Mouse (Mus musculus) left cerebral cortex, adult 8-10 months (tissue): Measurements from ENCODE around the gene Clec2g. TPM values are rescaled to one million over a fixed set of nuclear protein-coding genes. Genes with fewer than 3 reads are reported as not detected.
"Not testable (repeated sequence)": the region's sequence is repeated elsewhere in the genome, so short reads cannot be mapped to it uniquely, and the experiment has no call there.

Experiments used
- DNase-seq, 2 experiments: peaks; one replicate each; pipeline ENCODE4 v3.0.0; 2022; ENCODE audit warnings: low spot score in 2 of 2
- total RNA-seq, 4 experiments: library from RNA; stranded (reverse); gene quantifications; 2 replicates each; pipeline ENCODE4 v1.2.4; 2022

The Clec2g gene
- total RNA-seq, 4 experiments from 2014 or later = 0.53 to 1.2 (median 0.60) TPM; not detected in 1

GRCm38 (mm10) chr6:128971394-128972039 lies 37.3 kb downstream of the Clec2g start:
- DNase-seq = no peak

- no peak for DNase-seq
Measured at GRCm38 (mm10) chr6:128972156-128972555, 38.0 kb downstream of the Clec2g start.

GRCm38 (mm10) chr6:128972687-128973438 lies 38.7 kb downstream of the Clec2g start:
- DNase-seq = no peak

- DNase-seq = no peak
Measured at GRCm38 (mm10) chr6:128973439-128973697, 39.2 kb downstream of the Clec2g start.

- DNase-seq = not testable (repeated sequence)
Measured at GRCm38 (mm10) chr6:128974850-128975249, 40.7 kb downstream of the Clec2g start.

GRCm38 (mm10) chr6:128976194-128976593 lies 42.0 kb downstream of the Clec2g start:
- no peak for DNase-seq

- DNase-seq = not testable (repeated sequence)
Measured at GRCm38 (mm10) chr6:128981951-128982541, 47.9 kb downstream of the Clec2g start.

GRCm38 (mm10) chr6:128992337-128992736 lies 58.2 kb downstream of the Clec2g start:
- no peak for DNase-seq

GRCm38 (mm10) chr6:128992753-128993152 lies 58.6 kb downstream of the Clec2g start:
- no peak for DNase-seq

GRCm38 (mm10) chr6:128993221-128993620 lies 59.0 kb downstream of the Clec2g start:
- DNase-seq = no peak

GRCm38 (mm10) chr6:128994336-128994735 lies 60.2 kb downstream of the Clec2g start:
- DNase-seq = no peak

- no peak for DNase-seq
Measured at GRCm38 (mm10) chr6:128994742-128995141, 60.6 kb downstream of the Clec2g start.

GRCm38 (mm10) chr6:128995250-128996053 lies 61.3 kb downstream of the Clec2g start:
- DNase-seq = no peak

GRCm38 (mm10) chr6:128996054-128996767 lies 62.0 kb downstream of the Clec2g start:
- no peak for DNase-seq

- no peak for DNase-seq
Measured at GRCm38 (mm10) chr6:128996768-128997442, 62.7 kb downstream of the Clec2g start.

GRCm38 (mm10) chr6:129001392-129001791 lies 67.2 kb downstream of the Clec2g start:
- DNase-seq = no peak

- DNase-seq = no peak
Measured at GRCm38 (mm10) chr6:129008552-129008951, 74.4 kb downstream of the Clec2g start.

- DNase-seq = not testable (repeated sequence)
Measured at GRCm38 (mm10) chr6:129009846-129010504, 75.8 kb downstream of the Clec2g start.

- no peak for DNase-seq
Measured at GRCm38 (mm10) chr6:129010505-129010873, 76.3 kb downstream of the Clec2g start.

GRCm38 (mm10) chr6:129012012-129012411 lies 77.8 kb downstream of the Clec2g start:
- DNase-seq = not testable (repeated sequence)
